Mouse (Mus musculus): Measurements from ENCODE around the gene Orc3. TPM values are rescaled to one million over a fixed set of nuclear protein-coding genes. Genes with fewer than 3 reads are reported as not detected.
"Not testable (repeated sequence)": the region's sequence is repeated elsewhere in the genome, so short reads cannot be mapped to it uniquely, and the experiment has no call there.

Orc3 gene
- total RNA-seq, 2 experiments from 2014 or later: 44.9 to 60.9 TPM

- no peak for DNase-seq (ENCODE audit: extremely low spot score in 1 of 2, low spot score in 1 of 2)
Measured at GRCm38 (mm10) chr4:34584871-34585607, 29.7 kb downstream of the Orc3 start.

- no peak for DNase-seq (ENCODE audit: extremely low spot score in 1 of 2, low spot score in 1 of 2)
Measured at GRCm38 (mm10) chr4:34583427-34583826, 31.3 kb downstream of the Orc3 start.

GRCm38 (mm10) chr4:34582476-34582875, 32.3 kb downstream of the Orc3 start:
- no peak for DNase-seq (ENCODE audit: extremely low spot score in 1 of 2, low spot score in 1 of 2)

GRCm38 (mm10) chr4:34581990-34582389, 32.8 kb downstream of the Orc3 start:
- no peak for DNase-seq (ENCODE audit: extremely low spot score in 1 of 2, low spot score in 1 of 2)

- not testable (repeated sequence) for DNase-seq (ENCODE audit: extremely low spot score in 1 of 2, low spot score in 1 of 2)
Measured at GRCm38 (mm10) chr4:34581489-34581888, 33.3 kb downstream of the Orc3 start.

- no peak for DNase-seq (ENCODE audit: extremely low spot score in 1 of 2, low spot score in 1 of 2)
Measured at GRCm38 (mm10) chr4:34579215-34579614, 35.5 kb downstream of the Orc3 start.

- DNase-seq (ENCODE audit: extremely low spot score in 1 of 2, low spot score in 1 of 2): no peak
Measured at GRCm38 (mm10) chr4:34577028-34577427, 37.7 kb downstream of the Orc3 start.

- no peak for DNase-seq (ENCODE audit: extremely low spot score in 1 of 2, low spot score in 1 of 2)
Measured at GRCm38 (mm10) chr4:34572876-34573275, 41.9 kb downstream of the Orc3 start.

- no peak for DNase-seq (ENCODE audit: extremely low spot score in 1 of 2, low spot score in 1 of 2)
Measured at GRCm38 (mm10) chr4:34566226-34566625, 48.5 kb downstream of the Orc3 start.

- DNase-seq (ENCODE audit: extremely low spot score in 1 of 2, low spot score in 1 of 2): no peak
Measured at GRCm38 (mm10) chr4:34560971-34561370, 53.8 kb downstream of the Orc3 start.

GRCm38 (mm10) chr4:34556183-34556582, 58.6 kb downstream of the Orc3 start:
- DNase-seq (ENCODE audit: extremely low spot score in 1 of 2, low spot score in 1 of 2): no peak

- DNase-seq (ENCODE audit: extremely low spot score in 1 of 2, low spot score in 1 of 2): no peak
Measured at GRCm38 (mm10) chr4:34555604-34556003, 59.1 kb downstream of the Orc3 start.

GRCm38 (mm10) chr4:34554596-34554995, 60.1 kb downstream of the Orc3 start:
- DNase-seq (ENCODE audit: extremely low spot score in 1 of 2, low spot score in 1 of 2): no peak

GRCm38 (mm10) chr4:34551966-34552365, 62.8 kb downstream of the Orc3 start:
- no peak for DNase-seq (ENCODE audit: extremely low spot score in 1 of 2, low spot score in 1 of 2)

GRCm38 (mm10) chr4:34551098-34551809, 63.5 kb downstream of the Orc3 start:
- DNase-seq (ENCODE audit: extremely low spot score in 1 of 2, low spot score in 1 of 2): peak; percentile 9 to 25

GRCm38 (mm10) chr4:34550748-34551097, 64.0 kb downstream of the Orc3 start, which contains the start of gene Akirin2:
Akirin2 (plus strand) TSS chr4:34550937.
- DNase-seq (ENCODE audit: extremely low spot score in 1 of 2, low spot score in 1 of 2): no peak

- DNase-seq (ENCODE audit: extremely low spot score in 1 of 2, low spot score in 1 of 2): peak; percentile 90 to 94
Measured at GRCm38 (mm10) chr4:34549981-34550747, 64.6 kb downstream of the Orc3 start.

- no peak for DNase-seq (ENCODE audit: extremely low spot score in 1 of 2, low spot score in 1 of 2)
Measured at GRCm38 (mm10) chr4:34529941-34530340, 84.8 kb downstream of the Orc3 start.

- no peak for DNase-seq (ENCODE audit: extremely low spot score in 1 of 2, low spot score in 1 of 2)
Measured at GRCm38 (mm10) chr4:34529379-34529778, 85.4 kb downstream of the Orc3 start.

GRCm38 (mm10) chr4:34528430-34529100, 86.2 kb downstream of the Orc3 start:
- no peak for DNase-seq (ENCODE audit: extremely low spot score in 1 of 2, low spot score in 1 of 2)

- no peak for DNase-seq (ENCODE audit: extremely low spot score in 1 of 2, low spot score in 1 of 2)
Measured at GRCm38 (mm10) chr4:34526771-34527170, 88.0 kb downstream of the Orc3 start.

All from layer of hippocampus, postnatal 25 days (tissue).